Mouse (Mus musculus) MEL-GATA-1-ER (cell line): ENCODE measurements around the gene Gm4836.
"Not testable (repeated sequence)": the region's sequence is repeated elsewhere in the genome, so short reads cannot be mapped to it uniquely, and the experiment has no call there.

Experiments
- DNase-seq: peaks from one replicate; pipeline ENCODE4 v3.0.0-alpha.2; 2012; ENCODE audit warnings: low read depth; ENCODE audit errors: extremely low read depth

Gene Gm4836

DNA sequence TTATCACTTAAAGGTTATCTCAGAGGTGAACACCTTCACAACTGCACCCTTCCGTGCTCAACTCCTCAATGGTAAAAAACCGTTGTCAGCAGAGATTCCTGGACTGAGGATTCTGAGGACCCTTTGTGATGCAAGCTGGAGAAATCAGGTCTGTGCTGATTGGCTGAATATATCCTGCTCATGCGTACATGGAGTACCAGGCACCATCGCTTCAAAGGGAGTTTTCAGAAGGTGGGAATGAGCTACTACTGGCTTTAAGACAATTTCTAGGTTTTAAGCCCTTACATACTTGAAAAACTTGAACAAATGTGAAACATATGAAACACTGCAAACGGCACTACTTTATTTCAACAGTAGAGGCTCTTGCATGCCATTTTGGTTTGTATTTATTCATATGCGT lies at the start of gene Gm4836:
TSS of gene Gm4836 (minus strand) at position 101 of the 400 bp plus-strand sequence.
- DNase-seq = not testable (repeated sequence)
